Mouse (Mus musculus) spleen, adult 2 months (tissue): Measurements from ENCODE around the gene Gm732. TPM values are rescaled to one million over a fixed set of nuclear protein-coding genes. Genes with fewer than 3 reads are reported as not detected.

Source experiments
- DNase-seq, 2 experiments: peaks; one replicate each; pipeline versions ENCODE4 v3.0.0 to v3.0.0-alpha.2; 2012 to 2021; ENCODE audit warnings: low spot score in 2 of 2, low read depth in 1 of 2
- H3K27ac ChIP-seq: fragments of 200-500 bp; 2 replicates; pipeline ENCODE4 v1.5.1; 2012; ENCODE audit warnings: low read length, inconsistent platforms; ENCODE audit not compliant: insufficient read depth
- H3K27me3 ChIP-seq: fragments of 200-500 bp; 2 replicates; pipeline ENCODE4 v1.6.1; 2012; ENCODE audit warnings: mild to moderate bottlenecking, moderate library complexity, low read length, inconsistent platforms; ENCODE audit not compliant: control insufficient read depth, insufficient read depth
- H3K36me3 ChIP-seq: fragments of 200-500 bp; 2 replicates; pipeline ENCODE4 v1.6.1; 2012; ENCODE audit warnings: mild to moderate bottlenecking, low read length, inconsistent platforms; ENCODE audit not compliant: control insufficient read depth, insufficient read depth
- H3K4me1 ChIP-seq: fragments of 200-500 bp; 2 replicates; pipeline ENCODE4 v1.6.1; 2011; ENCODE audit warnings: inconsistent platforms; ENCODE audit not compliant: control insufficient read depth, insufficient read depth, insufficient read length
- H3K4me3 ChIP-seq: fragments of 200-500 bp; 2 replicates; pipeline ENCODE4 v1.5.1; 2011; ENCODE audit warnings: mild to moderate bottlenecking, inconsistent platforms; ENCODE audit not compliant: insufficient read depth, insufficient read length; ENCODE audit errors: extremely low read depth
- CTCF ChIP-seq: fragments of 200-500 bp; IDR thresholded peaks from 2 replicates; pipeline ENCODE4 v1.5.1; 2011; ENCODE audit warnings: mild to moderate bottlenecking, inconsistent platforms; ENCODE audit not compliant: insufficient read depth, insufficient read length, insufficient replicate concordance; ENCODE audit errors: extremely low read depth
- POLR2A ChIP-seq: fragments of 200-500 bp; IDR thresholded peaks from 2 replicates; pipeline ENCODE4 v1.6.1; 2011; ENCODE audit warnings: low read depth, low read length, inconsistent platforms
- whole genome bisulfite sequencing: fragments of 180-500 bp; shearing (Covaris S2); methylation state at CpG from one replicate; pipeline ENCODE4 v1.1.7; 2018; 5-methylcytosine and 5-hydroxymethylcytosine counted together
- polyA plus RNA-seq: library from polyadenylated mRNA; depleted of rRNA; stranded (reverse); fragments of >200 nt; gene quantifications from 2 replicates; pipeline ENCODE4 v1.2.3, GENCODE M21; 2012; rRNA removed

Gm732 gene
- not detected in 2 replicates for polyA plus RNA-seq

- no peak for TF ChIP-seq POLR2A
- no peak for TF ChIP-seq CTCF
- Histone ChIP-seq H3K27me3 (no peaks in the 10 kb centered on the region), H3K4me1 (no peaks in the 10 kb centered on the region), H3K36me3 (no peaks in the 10 kb centered on the region), H3K27ac (no peak within 1 kb of the TSS), H3K4me3 (no peak within 1 kb of the TSS)
- 78% methylated on average over 1 of the region's 1 CpGs for WGBS
- DNase-seq, result no peak
Observed at GRCm38 (mm10) chrX:107948365-107948764, at the start of gene Gm732. TSS of gene Gm732 (minus strand) at chrX:107948465.

Other genes with a start within 250 kb of the Gm732 start
- gene Tent5d, start 155.9 kb downstream of the Gm732 start, polyA plus RNA-seq, result not detected in 2 replicates
- 0.99 and 1.1 TPM in 2 replicates for gene 2610002M06Rik, start 132.1 kb downstream of the Gm732 start, polyA plus RNA-seq